Mouse (Mus musculus) liver, embryonic 14.5 days (tissue): ENCODE measurements around the gene Ppm1e.

Experiments used
- CTCF ChIP-seq: IDR thresholded peaks from 2 replicates; pipeline ENCODE4 v1.5.1; 2016; ENCODE audit warnings: antibody characterized with exemption, low read depth, control low read depth
- EP300 ChIP-seq: IDR thresholded peaks from 2 replicates; pipeline ENCODE4 v1.6.1; 2016; ENCODE audit warnings: antibody characterized with exemption, low read depth

- TF ChIP-seq CTCF = no peak
- TF ChIP-seq EP300 = no peak
Measured at GRCm38 (mm10) chr11:87245171-87245840, 113.5 kb downstream of the Ppm1e start.
